Mouse (Mus musculus) embryonic stem cell, embryonic (primary cell): ENCODE measurements at regions not wholly inside any gene's neighbourhood (a gene's known extent, or its start where the extent isn't known, plus 50 kb on each side); places are given as distances from the start of the nearest gene placed in this dataset.

Experiments used
- CTCF ChIA-PET, 4 experiments: fragments of 300-600 bp in 2 of 4; fragments of 350-600 bp in 2 of 4; sonication (Branson Sonifier 250); formaldehyde crosslinking; loops; one replicate each; lab custom pipeline; 2022; ENCODE audit warnings: inconsistent platforms in 2 of 4; lab: Charles Lee
- POLR2A ChIA-PET, 4 experiments: fragments of 300-600 bp in 2 of 4; fragments of 350-600 bp in 2 of 4; sonication (Branson Sonifier 250); formaldehyde crosslinking; loops; one replicate each; lab custom pipeline; 2022; ENCODE audit warnings: antibody characterized with exemption in 4 of 4, inconsistent platforms in 1 of 4; lab: Charles Lee

- POLR2A ChIA-PET: no interaction called here
- CTCF ChIA-PET: interaction anchor here in 1 of 4 experiments (0.5 kb wide), 1 partner anchor 59 kb away, joined by 3 read pairs; no protein-coding TSS in a partner anchor
These were observed 51.5 kb upstream of the Sfrp2 start for GRCm38 (mm10) chr3:83714572-83714971.
